Mouse (Mus musculus) liver, embryonic 13.5 days (tissue): Measurements from ENCODE around the gene Olfr282. TPM values are rescaled to one million over a fixed set of nuclear protein-coding genes. Genes with fewer than 3 reads are reported as not detected.

Experiments
- ATAC-seq: fragments of 200-750 bp; cut with Nextera tagmentation; 2 replicates; pipeline ENCODE4 v1.8.0; 2017; ENCODE audit warnings: low read depth, mild to moderate bottlenecking, moderate number of reproducible peaks, moderate library complexity
- DNase-seq: peaks from one replicate; pipeline ENCODE4 v3.0.0; 2022
- H3K27ac ChIP-seq: fragments of 300-500 bp; sonication (generic); 2 replicates; pipeline ENCODE4 v1.5.1; 2015; ENCODE audit warnings: moderate library complexity, mild to moderate bottlenecking, inconsistent platforms
- H3K27me3 ChIP-seq: fragments of 300-500 bp; sonication (generic); 2 replicates; pipeline ENCODE4 v1.6.1; 2015; ENCODE audit warnings: mild to moderate bottlenecking, inconsistent platforms
- H3K36me3 ChIP-seq: fragments of 300-500 bp; sonication (generic); 2 replicates; pipeline ENCODE4 v1.6.1; 2015; ENCODE audit warnings: mild to moderate bottlenecking, inconsistent platforms
- H3K4me1 ChIP-seq: fragments of 300-500 bp; sonication (generic); replicated peaks from 2 replicates; pipeline ENCODE4 v1.6.1; 2015; ENCODE audit warnings: inconsistent platforms
- H3K4me2 ChIP-seq: fragments of 300-500 bp; sonication (generic); 2 replicates; pipeline ENCODE4 v1.6.1; 2015; ENCODE audit warnings: inconsistent platforms, mild to moderate bottlenecking, moderate library complexity
- H3K4me3 ChIP-seq: fragments of 300-500 bp; sonication (generic); replicated peaks from 2 replicates; pipeline ENCODE4 v1.5.1; 2015; ENCODE audit warnings: mild to moderate bottlenecking, inconsistent platforms
- H3K9ac ChIP-seq: fragments of 300-500 bp; sonication (generic); 2 replicates; pipeline ENCODE4 v1.6.1; 2015; ENCODE audit warnings: mild to moderate bottlenecking, inconsistent platforms
- H3K9me3 ChIP-seq: fragments of 300-500 bp; sonication (generic); replicated peaks from 2 replicates; pipeline ENCODE4 v1.6.1; 2016; ENCODE audit warnings: inconsistent platforms
- WGBS: fragments of 180-500 bp; shearing (Covaris S2); methylation state at CpG from one replicate; pipeline ENCODE4 v1.1.7; 2015; ENCODE audit not compliant: insufficient replicate concordance; 5-methylcytosine and 5-hydroxymethylcytosine counted together
- polyA plus RNA-seq: library from polyadenylated mRNA; unstranded; fragments of >200 nt; fragmentation: Nextera tagmentation; extraction: Ambion mirVana; gene quantifications from 2 replicates; pipeline ENCODE4 v1.2.1, GENCODE M21; 2015

Gene Olfr282
- polyA plus RNA-seq, 1 experiment from 2014 or later: not detected

DNA sequence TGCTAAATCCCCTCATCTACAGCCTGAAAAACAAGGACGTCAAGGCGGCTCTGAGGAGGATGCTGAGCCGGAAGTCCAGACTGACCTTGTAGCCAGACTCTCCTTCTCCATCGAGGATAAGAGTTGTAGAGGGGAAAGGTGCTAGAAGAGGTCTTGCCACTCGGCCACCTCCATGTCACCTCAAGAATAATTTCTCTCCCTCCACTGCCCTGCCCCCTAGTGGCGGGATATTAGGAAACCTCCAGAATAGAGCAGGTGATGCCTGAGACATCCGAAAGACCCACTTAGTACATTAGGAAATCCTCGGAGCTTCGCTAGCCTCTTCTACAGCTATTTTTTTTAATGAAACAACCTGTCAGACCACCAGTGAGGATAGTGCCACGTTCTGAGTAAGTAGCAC lies 44.4 kb downstream of the Olfr282 start:
- Histone ChIP-seq H3K27ac (no peak overlapping the region), H3K36me3 (no peaks in the 10 kb centered on the region), H3K4me2 (no peak overlapping the region), H3K4me1 (no peaks in the 10 kb centered on the region), H3K9me3 (no peaks in the 10 kb centered on the region), H3K4me3 (no peak overlapping the region), H3K9ac (no peak overlapping the region), H3K27me3 (no peaks in the 10 kb centered on the region)
- DNase-seq (peak; percentile 9), ATAC-seq (no peak)
- 40% methylated on average over 10 of the region's 10 CpGs for WGBS

DNA sequence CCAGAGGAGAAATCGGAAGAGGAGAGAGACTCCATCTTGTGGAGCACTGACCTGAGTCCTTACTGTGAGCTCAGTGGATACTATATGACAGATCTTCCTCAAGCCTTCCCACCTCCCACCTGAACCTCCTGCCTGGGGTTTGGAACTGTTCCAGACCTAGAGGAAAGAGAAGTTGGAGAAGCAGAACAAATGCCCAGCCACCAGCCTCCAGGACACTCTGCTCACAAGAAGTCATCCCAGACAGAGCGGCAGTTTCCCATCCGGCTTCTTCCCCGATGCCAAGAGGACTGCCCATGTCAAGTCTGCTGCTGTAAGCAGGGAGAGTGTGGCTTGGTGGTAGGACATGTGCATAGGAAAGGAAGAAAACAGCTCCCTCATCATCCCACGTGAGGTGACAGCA lies 45.3 kb downstream of the Olfr282 start:
- H3K4me1 ChIP-seq: no peaks in the 10 kb centered on the region
- ATAC-seq: no peak
- 67% methylated on average over 5 of the region's 5 CpGs for WGBS

DNA sequence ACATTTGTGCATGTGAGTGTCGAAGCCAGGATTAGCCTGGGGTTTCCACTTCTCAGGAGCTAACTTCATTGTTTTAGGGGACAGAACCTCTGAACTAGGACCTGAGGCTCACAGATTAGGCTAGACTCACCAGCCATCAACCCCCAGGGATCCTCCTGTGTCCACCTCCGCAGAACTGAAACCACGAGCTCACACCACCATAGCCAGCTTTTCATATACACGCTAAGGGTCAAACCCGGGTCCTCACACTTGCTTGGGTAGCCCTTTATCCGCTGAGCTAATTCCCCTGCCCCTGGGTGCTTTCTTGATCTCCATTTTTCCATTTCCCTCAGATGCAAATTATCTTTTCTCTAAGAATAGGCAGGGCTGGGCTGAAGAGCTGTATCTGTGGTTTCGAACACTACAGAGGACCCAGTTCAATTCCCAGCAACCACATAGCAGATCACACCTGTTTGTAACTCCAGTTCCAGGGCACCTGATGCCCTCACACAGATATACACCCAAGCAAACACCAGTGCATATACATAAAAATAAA lies 48.6 kb downstream of the Olfr282 start:
- no peaks in the 10 kb centered on the region for H3K9me3 ChIP-seq
- ATAC-seq (no peak), DNase-seq (no peak)
- H3K4me1 ChIP-seq: no peaks in the 10 kb centered on the region
- no peak overlapping the region for H3K27ac ChIP-seq
- H3K27me3 ChIP-seq: no peaks in the 10 kb centered on the region
- no peak overlapping the region for H3K9ac ChIP-seq
- no peaks in the 10 kb centered on the region for H3K36me3 ChIP-seq
- 60% methylated on average over 7 of the region's 7 CpGs for WGBS
- no peak overlapping the region for H3K4me2 ChIP-seq
- H3K4me3 ChIP-seq: no peak overlapping the region

More for the DNA sequence above, 45.3 kb downstream of the Olfr282 start:
- Histone ChIP-seq H3K36me3 (no peaks in the 10 kb centered on the region), H3K9ac (no peak overlapping the region), H3K27ac (no peak overlapping the region), H3K4me2 (no peak overlapping the region), H3K9me3 (no peaks in the 10 kb centered on the region), H3K27me3 (no peaks in the 10 kb centered on the region), H3K4me3 (no peak overlapping the region)
- DNase-seq: no peak

DNA sequence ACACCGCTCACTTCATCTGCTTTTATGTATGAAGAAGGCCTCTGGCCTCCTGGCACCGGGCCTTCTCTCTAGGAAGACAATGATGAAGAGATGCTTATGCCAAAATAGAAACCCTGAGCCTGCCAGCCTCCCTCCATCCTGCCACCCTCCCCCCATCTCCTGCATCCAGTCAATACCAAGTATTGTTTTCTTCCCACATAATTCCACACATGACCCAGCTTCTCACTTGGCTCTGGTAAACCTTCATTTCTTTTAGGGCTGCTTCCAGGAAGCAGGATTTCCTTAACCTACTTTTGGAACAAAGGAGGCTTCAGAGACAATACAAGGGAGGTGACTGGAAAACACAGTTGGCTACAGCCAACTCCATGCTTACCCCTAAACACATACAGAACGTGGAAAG lies 51.7 kb downstream of the Olfr282 start, which contains the start of gene Lalba:
TSS of gene Lalba (minus strand) at position 21 of the 400 bp plus-strand sequence.
- WGBS: 41% methylated on average over 3 of the region's 3 CpGs
- Histone ChIP-seq H3K36me3 (no peaks in the 10 kb centered on the region), H3K4me1 (no peaks in the 10 kb centered on the region), H3K9ac (no peak within 1 kb of the TSS), H3K9me3 (no peaks in the 10 kb centered on the region), H3K4me3 (no peak within 1 kb of the TSS), H3K27ac (no peak within 1 kb of the TSS), H3K4me2 (no peak within 1 kb of the TSS), H3K27me3 (no peaks in the 10 kb centered on the region)
- no peak for ATAC-seq
- no peak for DNase-seq

DNA sequence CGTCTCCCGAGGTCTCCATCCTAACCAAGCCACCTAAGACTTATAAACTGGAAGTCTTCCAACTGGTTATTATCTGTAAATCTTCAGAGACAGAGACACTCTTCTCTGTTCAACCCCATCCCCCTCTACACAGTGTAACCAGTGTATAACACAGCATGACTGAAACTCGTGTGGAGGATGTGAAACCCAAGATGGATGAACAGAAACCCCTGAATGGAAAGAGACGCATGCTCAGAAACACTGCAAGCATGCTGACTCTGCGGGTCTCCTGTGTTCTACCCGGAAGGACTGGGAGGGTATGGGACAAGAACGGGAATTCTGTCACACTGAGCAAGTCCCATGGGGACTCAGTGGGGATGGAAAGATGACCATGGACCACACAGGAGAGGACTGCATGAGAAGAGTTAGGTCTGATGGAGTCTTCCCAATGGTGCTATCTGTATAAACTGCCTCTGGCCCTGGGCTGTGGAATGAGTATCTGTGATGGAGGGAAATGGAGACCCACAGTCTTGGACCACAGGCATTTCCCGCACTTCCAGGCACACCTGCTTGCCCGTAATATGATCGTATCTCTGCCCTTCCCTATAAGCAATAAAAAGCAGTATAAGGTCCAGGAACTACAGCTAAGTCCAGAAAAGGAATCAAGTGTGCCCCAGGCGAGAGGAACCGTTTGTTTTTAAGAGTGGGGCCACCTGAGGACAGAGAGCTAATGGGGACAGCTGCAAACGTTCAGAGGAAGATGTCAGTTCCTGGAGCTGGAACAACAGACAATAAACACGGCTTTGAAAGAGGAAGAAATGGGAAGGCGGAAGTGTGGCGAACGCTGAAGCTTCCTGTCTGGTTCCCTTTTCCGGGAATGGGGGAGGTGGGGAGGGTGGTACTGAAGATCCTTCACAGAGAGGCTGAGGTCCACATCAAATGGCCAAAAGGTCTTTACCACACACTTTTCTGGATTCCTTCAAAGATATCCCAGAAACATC lies 53.2 kb downstream of the Olfr282 start:
- H3K4me1 ChIP-seq: no peaks in the 10 kb centered on the region
- H3K9me3 ChIP-seq: no peaks in the 10 kb centered on the region
- DNase-seq: no peak
- H3K27ac ChIP-seq: no peak overlapping the region; the same call in 1 of the 2 replicates
- H3K4me3 ChIP-seq: no peak overlapping the region
- no peaks in the 10 kb centered on the region for H3K27me3 ChIP-seq
- no peak overlapping the region for H3K9ac ChIP-seq
- no peak for ATAC-seq
- no peaks in the 10 kb centered on the region for H3K36me3 ChIP-seq
- H3K4me2 ChIP-seq: no peak overlapping the region
- WGBS: 36% methylated on average over 18 of the region's 18 CpGs

DNA sequence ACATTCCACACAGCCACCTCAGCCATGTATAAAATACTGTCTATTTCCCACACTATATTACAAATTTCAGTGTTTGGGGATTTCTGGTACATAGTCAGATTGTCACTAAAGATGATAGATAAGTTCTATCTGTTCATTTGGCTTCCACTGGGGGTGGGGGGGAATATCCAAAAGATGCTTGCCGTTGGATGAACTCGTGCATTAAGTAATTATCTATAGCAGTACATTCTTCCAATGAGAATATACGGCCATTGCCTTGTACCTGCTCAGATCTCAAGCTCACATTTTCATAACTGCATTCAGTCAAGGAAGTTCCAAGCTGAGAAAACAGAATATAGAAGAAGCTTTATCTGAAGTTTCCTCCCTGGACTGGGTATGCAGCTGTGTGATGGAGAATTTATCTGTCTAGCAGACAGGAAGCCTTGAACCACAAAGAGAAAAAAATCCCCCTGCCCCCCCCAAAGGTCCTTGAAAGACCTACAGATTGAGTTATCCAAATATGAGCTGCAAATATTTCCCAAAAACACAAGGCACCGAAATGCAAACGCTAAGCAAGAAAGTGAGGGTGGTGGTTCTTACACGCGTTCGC lies 55.5 kb downstream of the Olfr282 start:
- no peaks in the 10 kb centered on the region for H3K36me3 ChIP-seq
- H3K4me1 ChIP-seq: no peaks in the 10 kb centered on the region
- WGBS: 65% methylated on average over 8 of the region's 8 CpGs
- no peak overlapping the region for H3K9ac ChIP-seq
- no peaks in the 10 kb centered on the region for H3K27me3 ChIP-seq
- DNase-seq (no peak), ATAC-seq (no peak)
- H3K9me3 ChIP-seq: no peaks in the 10 kb centered on the region
- H3K4me3 ChIP-seq: no peak overlapping the region
- no peak overlapping the region for H3K4me2 ChIP-seq
- H3K27ac ChIP-seq: no peak overlapping the region

Other genes starting within 250 kb of the Olfr282 start
- not detected in 2 replicates for gene Olfr288, start 235.7 kb upstream of the Olfr282 start, polyA plus RNA-seq
- not detected in 2 replicates for gene Gm44579, start 210.2 kb upstream of the Olfr282 start, polyA plus RNA-seq
- gene Olfr287, start 210.2 kb upstream of the Olfr282 start, polyA plus RNA-seq: not detected in 2 replicates
- gene Olfr286, start 196.8 kb upstream of the Olfr282 start, polyA plus RNA-seq: not detected in 2 replicates
- gene H1fnt, start 173.9 kb upstream of the Olfr282 start, polyA plus RNA-seq: not detected in 2 replicates
- 0.06 TPM in 1 of 2 replicates, not detected in the other for gene Zfp641, start 135.1 kb upstream of the Olfr282 start, polyA plus RNA-seq
- not detected in 2 replicates for gene Olfr285, start 113.9 kb upstream of the Olfr282 start, polyA plus RNA-seq
- not detected in 2 replicates for gene Olfr284, start 90.2 kb upstream of the Olfr282 start, polyA plus RNA-seq
- gene Olfr283, start 50.3 kb upstream of the Olfr282 start, polyA plus RNA-seq: not detected in 2 replicates
- not detected in 2 replicates for gene Olfr281, start 21.4 kb downstream of the Olfr282 start, polyA plus RNA-seq
- gene OR5BS1P, start 38.7 kb downstream of the Olfr282 start, polyA plus RNA-seq: not detected in 2 replicates
- gene Lalba, start 51.5 kb downstream of the Olfr282 start, polyA plus RNA-seq: not detected in 2 replicates
- not detected in 2 replicates for gene Olfr279, start 61.2 kb downstream of the Olfr282 start, polyA plus RNA-seq
- gene Kansl2, start 103.0 kb downstream of the Olfr282 start, polyA plus RNA-seq: 49.7 and 54.6 TPM in 2 replicates
- 27.4 and 34.3 TPM in 2 replicates for gene Ccnt1, start 139.7 kb downstream of the Olfr282 start, polyA plus RNA-seq
- not detected in 2 replicates for gene 4930415O20Rik, start 139.8 kb downstream of the Olfr282 start, polyA plus RNA-seq
- 5.2 and 6.2 TPM in 2 replicates for gene Adcy6, start 178.9 kb downstream of the Olfr282 start, polyA plus RNA-seq
- 1.4 and 1.5 TPM in 2 replicates for gene Cacnb3, start 199.6 kb downstream of the Olfr282 start, polyA plus RNA-seq
- gene Ddx23, start 231.7 kb downstream of the Olfr282 start, polyA plus RNA-seq: 14.7 and 15.5 TPM in 2 replicates
- gene Rnd1, start 246.2 kb downstream of the Olfr282 start, polyA plus RNA-seq: 0.35 and 0.37 TPM in 2 replicates